Mouse (Mus musculus): ENCODE results near the gene Slc29a2. TPM values are rescaled to one million over a fixed set of nuclear protein-coding genes. Genes with fewer than 3 reads are reported as not detected.

Slc29a2 gene
- polyA plus RNA-seq, 1 experiment from 2014 or later, result 6.9 TPM

Other genes with a start within 250 kb of the Slc29a2 start
- gene Rbm4, start 230.0 kb upstream of the Slc29a2 start, polyA plus RNA-seq (2015; fragmentation: Nextera tagmentation; extraction: Ambion mirVana), result 103 TPM in 2 replicates
- gene Gm21992, start 212.2 kb upstream of the Slc29a2 start, polyA plus RNA-seq (2015; fragmentation: Nextera tagmentation; extraction: Ambion mirVana), result 43.0 and 47.4 TPM in 2 replicates
- 88.3 and 95.3 TPM in 2 replicates for gene Rbm14, start 212.2 kb upstream of the Slc29a2 start, polyA plus RNA-seq (2015; fragmentation: Nextera tagmentation; extraction: Ambion mirVana)
- 42.0 and 47.0 TPM in 2 replicates for gene Ccs, start 184.5 kb upstream of the Slc29a2 start, polyA plus RNA-seq (2015; fragmentation: Nextera tagmentation; extraction: Ambion mirVana)
- 0.23 and 0.39 TPM in 2 replicates for gene Ccdc87, start 184.5 kb upstream of the Slc29a2 start, polyA plus RNA-seq (2015; fragmentation: Nextera tagmentation; extraction: Ambion mirVana)
- gene Ctsf, start 168.7 kb upstream of the Slc29a2 start, polyA plus RNA-seq (2015; fragmentation: Nextera tagmentation; extraction: Ambion mirVana), result 31.3 and 34.5 TPM in 2 replicates
- gene Actn3, start 146.0 kb upstream of the Slc29a2 start, polyA plus RNA-seq (2015; fragmentation: Nextera tagmentation; extraction: Ambion mirVana), result 0.64 and 0.97 TPM in 2 replicates
- gene Zdhhc24, start 145.2 kb upstream of the Slc29a2 start, polyA plus RNA-seq (2015; fragmentation: Nextera tagmentation; extraction: Ambion mirVana), result 17.1 and 20.1 TPM in 2 replicates
- 8.9 and 10.8 TPM in 2 replicates for gene Bbs1, start 117.2 kb upstream of the Slc29a2 start, polyA plus RNA-seq (2015; fragmentation: Nextera tagmentation; extraction: Ambion mirVana)
- gene Dpp3, start 95.6 kb upstream of the Slc29a2 start, polyA plus RNA-seq (2015; fragmentation: Nextera tagmentation; extraction: Ambion mirVana), result 118 and 132 TPM in 2 replicates
- gene Peli3, start 80.7 kb upstream of the Slc29a2 start, polyA plus RNA-seq (2015; fragmentation: Nextera tagmentation; extraction: Ambion mirVana), result 5.7 TPM in 2 replicates
- gene Mrpl11, start 61.7 kb upstream of the Slc29a2 start, polyA plus RNA-seq (2015; fragmentation: Nextera tagmentation; extraction: Ambion mirVana), result 128 and 135 TPM in 2 replicates
- gene Npas4, start 33.5 kb upstream of the Slc29a2 start, polyA plus RNA-seq (2015; fragmentation: Nextera tagmentation; extraction: Ambion mirVana), result 0.10 and 0.18 TPM in 2 replicates
- gene B4gat1, start 15.0 kb downstream of the Slc29a2 start, polyA plus RNA-seq (2015; fragmentation: Nextera tagmentation; extraction: Ambion mirVana), result 39.4 and 40.3 TPM in 2 replicates
- gene AC124502.3, start 15.0 kb downstream of the Slc29a2 start, polyA plus RNA-seq (2015; fragmentation: Nextera tagmentation; extraction: Ambion mirVana), result 3.2 and 3.4 TPM in 2 replicates
- 56.0 and 63.2 TPM in 2 replicates for gene Brms1, start 17.5 kb downstream of the Slc29a2 start, polyA plus RNA-seq (2015; fragmentation: Nextera tagmentation; extraction: Ambion mirVana)
- gene Rin1, start 26.6 kb downstream of the Slc29a2 start, polyA plus RNA-seq (2015; fragmentation: Nextera tagmentation; extraction: Ambion mirVana), result 0.62 and 0.78 TPM in 2 replicates
- 7.0 and 7.3 TPM in 2 replicates for gene Cd248, start 44.2 kb downstream of the Slc29a2 start, polyA plus RNA-seq (2015; fragmentation: Nextera tagmentation; extraction: Ambion mirVana)
- 2.3 and 2.8 TPM in 2 replicates for gene Tmem151a, start 61.7 kb downstream of the Slc29a2 start, polyA plus RNA-seq (2015; fragmentation: Nextera tagmentation; extraction: Ambion mirVana)
- 62.4 and 71.4 TPM in 2 replicates for gene Yif1a, start 64.7 kb downstream of the Slc29a2 start, polyA plus RNA-seq (2015; fragmentation: Nextera tagmentation; extraction: Ambion mirVana)
- 208 and 212 TPM in 2 replicates for gene Cnih2, start 74.7 kb downstream of the Slc29a2 start, polyA plus RNA-seq (2015; fragmentation: Nextera tagmentation; extraction: Ambion mirVana)
- 235 and 252 TPM in 2 replicates for gene Rab1b, start 83.2 kb downstream of the Slc29a2 start, polyA plus RNA-seq (2015; fragmentation: Nextera tagmentation; extraction: Ambion mirVana)
- 41.1 and 43.6 TPM in 2 replicates for gene Klc2, start 94.7 kb downstream of the Slc29a2 start, polyA plus RNA-seq (2015; fragmentation: Nextera tagmentation; extraction: Ambion mirVana)
- 20.2 and 21.4 TPM in 2 replicates for gene Pacs1, start 249.3 kb downstream of the Slc29a2 start, polyA plus RNA-seq (2015; fragmentation: Nextera tagmentation; extraction: Ambion mirVana)